Mouse (Mus musculus): ENCODE results near the gene Wdr66. TPM values are rescaled to one million over a fixed set of nuclear protein-coding genes. Genes with fewer than 3 reads are reported as not detected.

The Wdr66 gene
- polyA plus RNA-seq, 1 experiment = 0.24 TPM

- Histone ChIP-seq H3K27ac (replicated peaks; ENCODE audit: low read depth, low read length) (no peak overlapping the region), H3K4me3 (ENCODE audit: insufficient read depth, low read depth, low read length) (no peak overlapping the region)
Observed at GRCm38 (mm10) chr5:123320136-123320535, 68.2 kb downstream of the Wdr66 start.

GRCm38 (mm10) chr5:123324242-123324641 is 72.3 kb downstream of the Wdr66 start:
- no peak overlapping the region for H3K4me3 ChIP-seq (ENCODE audit: insufficient read depth, low read depth, low read length)

More at GRCm38 (mm10) chr5:123320136-123320535, 68.2 kb downstream of the Wdr66 start:
- H3K4me1 ChIP-seq (ENCODE audit: control insufficient read depth, insufficient read depth, insufficient read length, low read length) = no peaks in the 10 kb centered on the region

GRCm38 (mm10) chr5:123326006-123326750 is 74.3 kb downstream of the Wdr66 start:
- no peaks in the 10 kb centered on the region for H3K4me1 ChIP-seq (ENCODE audit: control insufficient read depth, insufficient read depth, insufficient read length, low read length)
- no peak overlapping the region for H3K27ac ChIP-seq (replicated peaks; ENCODE audit: low read depth, low read length)
- no peak overlapping the region for H3K4me3 ChIP-seq (ENCODE audit: insufficient read depth, low read depth, low read length)

More at GRCm38 (mm10) chr5:123324242-123324641, 72.3 kb downstream of the Wdr66 start:
- Histone ChIP-seq H3K4me1 (ENCODE audit: control insufficient read depth, insufficient read depth, insufficient read length, low read length) (no peaks in the 10 kb centered on the region), H3K27ac (replicated peaks; ENCODE audit: low read depth, low read length) (no peak overlapping the region)

DNA sequence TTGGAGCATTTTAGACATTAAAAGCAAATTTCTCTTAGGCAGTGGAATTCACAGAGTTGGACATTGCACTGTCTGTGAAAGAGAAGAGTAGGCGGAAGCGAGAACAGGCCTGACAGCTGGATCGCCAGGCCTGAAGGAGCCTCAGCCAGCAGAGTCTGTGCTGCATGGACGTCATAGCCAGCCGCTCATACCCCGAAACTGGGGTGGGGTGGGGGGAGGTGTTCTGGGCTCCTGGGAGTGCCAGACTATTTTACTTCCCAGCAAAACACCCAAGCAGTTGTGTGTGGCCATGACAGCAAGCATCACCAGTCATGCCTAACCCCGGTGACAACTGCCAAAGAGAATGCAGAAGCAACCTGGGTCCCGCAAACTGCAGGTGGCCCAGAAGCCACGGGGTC is 74.8 kb downstream of the Wdr66 start:
- Histone ChIP-seq H3K27ac (replicated peaks; ENCODE audit: low read depth, low read length) (no peak overlapping the region), H3K4me3 (ENCODE audit: insufficient read depth, low read depth, low read length) (no peak overlapping the region), H3K4me1 (ENCODE audit: control insufficient read depth, insufficient read depth, insufficient read length, low read length) (no peaks in the 10 kb centered on the region)

DNA sequence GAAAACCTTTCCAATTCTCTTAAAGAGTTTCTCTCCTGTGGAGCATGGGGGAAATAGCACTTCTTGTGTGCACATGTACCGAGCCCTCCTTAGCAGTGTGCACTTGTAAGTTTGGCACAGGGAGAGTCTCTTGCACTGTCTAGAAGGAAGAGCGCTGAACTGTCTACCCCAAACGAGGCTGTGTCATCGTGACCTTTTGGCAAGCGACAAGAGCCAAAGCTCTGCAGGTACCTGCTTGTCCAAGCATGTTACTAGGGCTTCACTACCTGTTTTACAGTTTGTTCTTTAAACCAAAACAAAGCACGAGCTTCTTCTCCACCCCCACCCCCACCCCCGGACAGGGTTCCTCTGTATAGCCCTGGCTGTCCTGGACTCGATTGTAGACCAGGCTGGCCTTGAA is 75.8 kb downstream of the Wdr66 start:
- H3K27ac ChIP-seq (replicated peaks; ENCODE audit: low read depth, low read length) = no peak overlapping the region
- no peaks in the 10 kb centered on the region for H3K4me1 ChIP-seq (ENCODE audit: control insufficient read depth, insufficient read depth, insufficient read length, low read length)
- H3K4me3 ChIP-seq (ENCODE audit: insufficient read depth, low read depth, low read length) = no peak overlapping the region

GRCm38 (mm10) chr5:123333566-123333965 is 81.7 kb downstream of the Wdr66 start:
- no peaks in the 10 kb centered on the region for H3K4me1 ChIP-seq (ENCODE audit: control insufficient read depth, insufficient read depth, insufficient read length, low read length)
- H3K27ac ChIP-seq (replicated peaks; ENCODE audit: low read depth, low read length) = no peak overlapping the region
- no peak overlapping the region for H3K4me3 ChIP-seq (ENCODE audit: insufficient read depth, low read depth, low read length)

DNA sequence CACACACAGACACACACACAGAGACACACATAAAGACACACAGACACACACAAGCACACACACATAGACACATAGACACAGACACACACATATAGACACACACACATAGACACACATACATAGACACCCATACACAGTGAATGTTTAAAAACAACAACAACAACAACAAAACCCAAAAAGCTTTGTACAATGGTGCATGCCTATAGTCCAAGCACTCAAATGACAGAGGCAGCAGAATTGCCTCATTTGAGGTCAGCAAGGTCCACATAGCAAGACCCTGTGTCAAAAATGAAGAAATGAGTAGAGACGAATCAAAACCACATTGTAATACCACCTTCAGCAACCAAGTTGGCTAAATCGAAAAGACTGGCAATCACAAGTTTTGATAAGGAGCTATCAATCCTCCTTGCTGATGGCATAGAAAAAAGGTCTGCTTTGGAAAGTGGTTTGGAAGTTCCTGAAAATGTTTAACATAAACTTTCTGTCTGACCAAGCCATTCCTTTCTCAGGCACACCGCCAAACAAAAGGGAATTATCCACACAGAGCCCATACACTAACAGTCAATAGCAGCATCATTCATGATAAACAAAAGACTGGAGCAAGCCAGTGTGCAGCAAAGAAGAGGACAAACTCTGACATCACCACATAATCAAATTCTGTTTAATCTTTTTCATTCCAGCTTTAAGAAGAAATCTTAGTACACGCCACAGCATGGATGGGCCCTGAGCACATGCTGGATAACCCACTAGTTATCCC is 84.5 kb downstream of the Wdr66 start:
- Histone ChIP-seq H3K27ac (replicated peaks; ENCODE audit: low read depth, low read length) (no peak overlapping the region), H3K4me3 (ENCODE audit: insufficient read depth, low read depth, low read length) (no peak overlapping the region), H3K4me1 (ENCODE audit: control insufficient read depth, insufficient read depth, insufficient read length, low read length) (no peaks in the 10 kb centered on the region)

- no peaks in the 10 kb centered on the region for H3K4me1 ChIP-seq (ENCODE audit: control insufficient read depth, insufficient read depth, insufficient read length, low read length)
- no peak overlapping the region for H3K27ac ChIP-seq (replicated peaks; ENCODE audit: low read depth, low read length)
- no peak overlapping the region for H3K4me3 ChIP-seq (ENCODE audit: insufficient read depth, low read depth, low read length)
Observed at GRCm38 (mm10) chr5:123338463-123338862, 86.6 kb downstream of the Wdr66 start.

DNA sequence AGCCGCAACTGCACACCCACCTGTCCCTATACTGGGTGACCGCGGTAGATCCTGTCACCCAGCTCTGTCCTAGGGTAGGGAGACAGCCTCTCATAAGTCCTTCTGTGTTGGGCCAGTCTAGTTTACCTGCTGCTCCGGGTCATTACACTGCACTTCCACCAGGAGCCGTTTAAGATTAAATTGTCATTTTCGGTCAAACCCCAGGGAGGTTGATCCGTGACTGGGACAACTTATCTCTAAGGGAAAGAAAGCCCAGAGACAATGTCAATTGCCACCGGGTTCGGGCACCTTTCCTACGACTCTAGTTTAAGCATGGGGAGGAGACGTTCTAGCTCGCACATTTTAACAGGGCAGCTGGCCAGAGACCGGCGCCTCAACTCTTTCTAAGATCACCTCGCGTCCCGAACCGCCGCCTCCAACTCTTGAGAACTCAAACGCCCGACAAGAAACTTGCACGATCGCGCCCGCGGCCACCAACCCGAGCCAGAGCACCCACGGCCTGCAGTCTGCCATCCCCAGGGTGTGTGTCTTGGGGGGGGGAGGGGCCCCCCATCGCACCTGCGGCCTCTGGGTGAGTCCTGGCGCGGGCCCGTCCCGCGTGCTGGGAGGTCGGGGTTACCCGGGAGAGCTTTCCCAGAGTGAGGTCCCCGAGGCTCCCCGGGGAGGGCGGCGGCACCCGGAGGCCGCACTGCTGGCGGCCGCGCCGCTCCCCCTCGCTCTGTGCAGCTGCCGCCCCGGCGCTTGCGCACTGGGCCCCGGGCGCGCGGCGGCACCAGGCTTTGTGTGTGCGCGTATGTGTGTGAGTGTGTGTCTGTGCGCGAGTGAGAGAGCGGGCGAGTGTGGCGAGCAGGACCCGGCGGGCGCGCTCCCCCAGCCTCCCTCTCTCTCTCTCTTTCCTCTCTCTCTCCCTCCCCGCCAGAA is 92.1 kb downstream of the Wdr66 start, which contains the start of gene Bcl7a:
TSS of gene Bcl7a (plus strand) at position 128 of the 921 bp plus-strand sequence.
- Histone ChIP-seq H3K4me1 (ENCODE audit: control insufficient read depth, insufficient read depth, insufficient read length, low read length) (peaks cover 8% of the 10 kb centered on the region), H3K27ac (replicated peaks; ENCODE audit: low read depth, low read length) (peak within 1 kb of the TSS; percentile 69), H3K4me3 (ENCODE audit: insufficient read depth, low read depth, low read length) (peak within 1 kb of the TSS; percentile 96)

- Histone ChIP-seq H3K4me3 (ENCODE audit: insufficient read depth, low read depth, low read length) (peak overlapping the region; percentile 96), H3K4me1 (ENCODE audit: control insufficient read depth, insufficient read depth, insufficient read length, low read length) (peaks cover 8% of the 10 kb centered on the region), H3K27ac (replicated peaks; ENCODE audit: low read depth, low read length) (peak overlapping the region; percentile 69)
Observed at GRCm38 (mm10) chr5:123344628-123344962, 92.7 kb downstream of the Wdr66 start.

DNA sequence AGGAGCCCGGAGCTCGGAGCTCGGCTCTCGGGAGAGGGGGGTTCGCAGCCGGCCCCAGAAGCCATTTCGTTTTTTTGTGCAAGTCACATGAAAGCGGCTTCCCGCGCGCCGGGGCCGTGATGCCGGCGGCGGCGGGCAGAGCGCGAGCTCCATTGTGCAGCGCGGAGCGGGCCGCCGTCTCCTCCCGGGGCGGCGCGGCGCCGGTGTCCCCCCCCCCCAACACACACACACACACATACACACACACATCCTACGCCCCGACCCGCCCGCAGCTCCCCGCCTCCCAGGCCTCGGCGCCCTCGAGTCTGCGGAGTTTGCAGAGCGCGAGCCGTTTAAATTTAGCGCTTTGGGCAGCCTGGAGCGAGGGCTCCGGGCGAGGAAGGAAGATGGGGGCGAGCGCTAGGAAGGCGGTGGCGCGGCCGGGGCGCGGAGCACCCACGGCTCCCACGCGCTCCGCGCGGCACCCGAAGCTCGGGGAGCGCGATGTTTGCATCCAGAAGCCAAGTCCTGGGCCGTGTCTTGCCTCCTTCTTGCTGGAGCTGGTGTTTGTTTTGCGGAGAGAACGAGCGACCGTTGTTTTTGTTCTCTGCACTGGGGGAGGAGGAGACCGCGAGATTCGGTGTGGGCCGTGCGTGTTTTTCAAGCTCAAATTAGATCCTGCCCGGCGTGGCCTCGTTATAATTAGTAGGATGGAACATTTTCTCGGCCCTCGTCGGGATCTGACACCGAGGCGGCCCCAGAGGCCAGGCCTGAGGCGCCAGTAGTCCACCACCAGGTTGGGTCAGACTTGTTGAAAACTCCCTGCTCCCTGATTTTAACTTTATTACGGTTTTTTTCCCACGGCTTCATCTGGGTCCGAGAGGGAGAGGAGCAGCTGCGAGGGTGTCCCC is 93.3 kb downstream of the Wdr66 start:
- H3K27ac ChIP-seq (replicated peaks; ENCODE audit: low read depth, low read length) = peak overlapping the region; percentile 69
- H3K4me3 ChIP-seq (ENCODE audit: insufficient read depth, low read depth, low read length) = peak overlapping the region; percentile 96
- peaks cover 8% of the 10 kb centered on the region for H3K4me1 ChIP-seq (ENCODE audit: control insufficient read depth, insufficient read depth, insufficient read length, low read length)

- Histone ChIP-seq H3K27ac (replicated peaks; ENCODE audit: low read depth, low read length) (peak overlapping the region; percentile 48), H3K4me1 (ENCODE audit: control insufficient read depth, insufficient read depth, insufficient read length, low read length) (peaks cover 8% of the 10 kb centered on the region), H3K4me3 (ENCODE audit: insufficient read depth, low read depth, low read length) (peak overlapping the region; percentile 96)
Observed at GRCm38 (mm10) chr5:123345853-123346654, 94.2 kb downstream of the Wdr66 start.

DNA sequence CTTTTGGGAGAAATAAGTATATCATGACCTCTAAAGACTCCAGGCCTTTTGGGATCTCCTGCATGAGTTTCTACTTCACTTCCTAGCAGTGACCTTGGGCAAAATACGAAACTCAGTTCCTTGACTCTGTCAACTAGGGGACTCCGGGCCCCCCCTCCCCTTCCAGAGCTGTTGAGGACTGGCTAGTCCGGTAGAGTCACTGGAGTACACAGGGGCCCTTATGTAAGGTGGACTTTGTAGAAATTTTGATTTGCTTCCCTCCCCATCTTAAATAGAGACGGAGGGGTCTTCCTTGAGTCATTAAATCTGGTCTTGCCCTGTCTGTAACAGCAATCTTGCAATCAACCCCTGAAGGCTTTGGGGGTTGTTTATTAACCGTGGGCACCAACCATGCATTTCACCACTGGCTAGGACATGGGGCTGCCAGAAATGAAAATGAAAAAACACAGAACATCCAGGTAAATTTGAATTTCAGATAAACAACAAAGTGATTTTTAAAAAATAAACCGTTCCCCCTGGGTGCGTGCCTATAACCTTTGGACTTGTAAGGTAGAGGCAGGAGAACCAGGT is 94.9 kb downstream of the Wdr66 start:
- H3K27ac ChIP-seq (replicated peaks; ENCODE audit: low read depth, low read length) = peak overlapping the region; percentile 10; the same call in 1 of the 2 replicates
- H3K4me1 ChIP-seq (ENCODE audit: control insufficient read depth, insufficient read depth, insufficient read length, low read length) = peaks cover 8% of the 10 kb centered on the region
- peak overlapping the region; percentile 96; the same call in 1 of the 2 replicates for H3K4me3 ChIP-seq (ENCODE audit: insufficient read depth, low read depth, low read length)
